ENCODE assay signal across 12 mouse cellular contexts in the genomic region with DNA sequence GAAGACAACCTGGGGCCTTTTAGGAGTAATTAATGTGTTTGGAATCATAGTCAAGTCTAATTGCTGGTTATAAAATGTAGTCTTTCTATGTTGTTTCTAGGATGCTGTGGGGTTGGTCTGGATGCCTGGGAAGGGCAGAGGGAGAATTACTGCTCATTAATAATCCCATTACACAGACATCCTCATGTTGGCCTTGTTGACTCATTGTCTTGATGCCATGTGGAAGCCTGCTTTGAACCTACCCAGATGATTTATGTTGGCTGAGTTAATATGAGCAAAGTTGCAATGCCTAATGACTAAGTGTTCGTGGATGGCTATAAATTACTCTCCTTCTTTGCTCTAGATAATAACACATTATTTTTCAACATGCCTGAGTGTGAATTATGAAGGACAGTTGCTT.
"Had no signal": no experiment of that assay in that cellular context is flagged by ENCODE, and none has a peak within 500 bp of the region (broad histone marks: within the 10 kb centered on the region; RNA-seq: fewer than 3 reads in every experiment).

No protein-coding gene starts in this region.

- H3K27me3 ChIP-seq: kidney, embryonic 15.5 days; liver, embryonic 13.5 days had no signal

- H3K27ac ChIP-seq: kidney, embryonic 15.5 days; left cerebral cortex, adult 2 months; liver, embryonic 13.5 days had no signal

- H3K4me2 ChIP-seq: kidney, embryonic 15.5 days; liver, embryonic 13.5 days; midbrain, embryonic 11.5 days had no signal

- H3K4me1 ChIP-seq: kidney, embryonic 15.5 days; liver, embryonic 13.5 days had no signal

- H3K36me3 ChIP-seq: kidney, embryonic 15.5 days; liver, embryonic 13.5 days had no signal

- H3K9ac ChIP-seq: kidney, embryonic 15.5 days; liver, embryonic 13.5 days had no signal

- H3K9me3 ChIP-seq: kidney, embryonic 15.5 days; liver, embryonic 13.5 days had no signal

- H3K4me3 ChIP-seq: kidney, embryonic 15.5 days; left cerebral cortex, adult 2 months; liver, embryonic 13.5 days had no signal

- DNase-seq: kidney, postnatal 36 days; layer of hippocampus, postnatal 36 days; liver, embryonic 13.5 days; lung, adult 2 months; lung, postnatal 14 days; lung, postnatal 4 days; midbrain, embryonic 14.5 days; thymus, adult 18-20 months; thymus, postnatal 36 days had no signal
